Mouse (Mus musculus) right cerebral cortex, postnatal 36 days (tissue): ENCODE data around the gene Vars.
A peak's percentile ranks its signal among the peaks of the same experiment; 100 is the strongest.
"Not testable (repeated sequence)": the region's sequence is repeated elsewhere in the genome, so short reads cannot be mapped to it uniquely, and the experiment has no call there.

ENCODE experiments used
- DNase-seq, 2 experiments: peaks; one replicate each; pipeline ENCODE4 v3.0.0; 2022; ENCODE audit warnings: low spot score in 2 of 2, mixed read lengths in 1 of 2

The Vars gene

DNA sequence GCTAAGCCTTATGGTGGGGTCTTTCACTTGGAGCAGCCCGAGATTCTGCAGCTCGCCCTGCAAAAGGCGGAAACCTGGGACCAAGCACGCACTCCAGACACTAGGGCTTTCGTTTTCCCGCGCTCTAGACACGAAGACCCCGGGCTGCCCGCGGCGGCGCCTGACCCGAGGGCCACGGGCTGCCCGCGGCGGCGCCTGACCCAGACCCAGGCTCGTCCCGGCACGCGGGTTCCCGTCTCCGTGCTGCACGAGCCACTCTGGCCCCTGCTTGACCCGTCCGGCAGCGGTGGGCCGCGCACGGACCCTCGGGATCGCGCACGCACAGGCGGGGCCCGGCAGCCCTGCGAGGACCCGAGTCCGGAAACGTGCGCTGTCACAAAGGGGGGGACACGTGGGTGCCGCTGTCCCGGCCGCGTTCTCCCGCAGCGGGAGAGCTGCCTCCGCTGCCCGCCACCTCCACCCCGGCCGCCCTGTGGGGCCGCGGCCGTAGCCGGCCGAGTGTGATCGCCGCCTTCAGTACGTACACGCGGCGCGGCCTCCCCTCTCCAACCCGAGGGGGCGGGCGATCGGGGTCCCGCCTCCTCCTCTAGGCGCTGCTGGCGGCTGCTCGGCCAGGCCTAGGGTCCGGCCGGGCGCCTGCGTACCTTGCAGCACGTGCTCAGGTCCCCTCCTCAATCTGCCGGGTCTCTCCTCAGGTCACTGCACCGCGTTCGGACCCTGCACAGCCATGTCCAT, at the start of gene Vars:
Gene Vars, plus strand, starts transcription at position 271 of the 735 bp plus-strand sequence.
- DNase-seq, result peak; percentile 61 to 73

DNA sequence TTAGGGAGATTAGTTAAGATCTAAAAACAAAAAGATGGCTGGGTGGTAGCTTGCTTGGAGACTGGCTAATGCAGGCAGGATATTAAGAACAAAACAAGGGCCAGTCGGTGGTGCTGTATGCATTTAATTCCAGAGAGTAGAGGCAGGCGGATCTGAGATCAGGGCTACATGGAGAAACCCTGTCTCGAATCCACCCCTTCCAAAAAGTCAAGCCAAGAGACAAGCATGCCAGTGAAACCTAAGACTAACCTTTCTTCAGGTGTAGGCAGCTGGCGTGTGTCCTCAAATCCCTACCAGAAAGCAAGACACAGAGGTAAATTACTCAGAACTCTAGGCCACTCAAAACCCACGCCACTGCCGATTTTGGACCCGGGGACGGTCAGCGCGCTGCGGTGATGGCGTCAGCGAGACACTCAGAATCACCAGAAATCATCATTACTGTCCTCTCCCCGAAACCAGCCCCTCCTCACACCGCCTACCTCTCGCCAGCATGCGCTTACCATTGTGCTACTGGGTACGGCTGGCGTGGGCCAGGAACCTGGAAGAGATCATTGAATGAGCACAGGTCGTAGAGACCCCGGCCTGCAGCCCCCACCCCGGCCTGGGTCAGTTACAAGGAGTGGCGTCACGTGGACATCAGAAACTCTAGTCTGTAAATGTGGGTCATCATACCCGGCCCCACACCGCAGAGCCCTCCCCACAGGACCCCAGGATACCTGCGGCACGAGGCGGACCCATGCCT, 49.0 kb upstream of the Vars start:
- DNase-seq, result peak in 1 of 2 experiments; percentile 26

DNA sequence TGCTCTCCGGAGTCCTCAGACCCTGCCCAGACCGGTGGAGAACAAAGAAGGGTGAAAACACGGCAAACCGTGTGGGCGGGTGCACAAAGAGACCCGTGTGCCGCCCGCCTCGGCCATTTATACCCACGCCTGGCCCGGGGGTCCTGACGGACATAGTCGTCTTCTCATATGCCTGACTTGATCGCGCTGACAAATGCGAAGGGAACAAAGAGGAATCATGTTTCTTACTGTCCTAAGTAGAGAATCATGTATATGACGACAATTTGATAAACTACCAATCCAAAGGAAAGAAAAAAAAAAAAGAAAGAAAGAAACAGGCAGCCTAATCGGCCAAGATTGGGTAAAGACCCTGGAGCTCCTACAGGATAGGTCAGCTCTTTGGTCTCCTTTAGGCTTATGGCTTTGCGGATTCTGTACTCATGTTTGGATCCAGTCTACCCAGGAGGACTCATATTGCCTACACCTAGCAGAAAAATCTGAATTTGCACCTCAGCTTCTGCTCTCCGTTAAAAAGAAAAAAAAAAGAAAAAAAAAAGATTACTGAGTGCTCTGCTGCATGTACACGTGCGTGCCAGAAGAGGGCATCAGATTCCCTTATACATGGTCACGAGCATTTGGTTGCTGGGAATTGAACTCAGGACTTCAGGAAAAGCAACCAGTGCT, 48.3 kb upstream of the Vars start:
- peak; percentile 28 to 54 for DNase-seq

DNA sequence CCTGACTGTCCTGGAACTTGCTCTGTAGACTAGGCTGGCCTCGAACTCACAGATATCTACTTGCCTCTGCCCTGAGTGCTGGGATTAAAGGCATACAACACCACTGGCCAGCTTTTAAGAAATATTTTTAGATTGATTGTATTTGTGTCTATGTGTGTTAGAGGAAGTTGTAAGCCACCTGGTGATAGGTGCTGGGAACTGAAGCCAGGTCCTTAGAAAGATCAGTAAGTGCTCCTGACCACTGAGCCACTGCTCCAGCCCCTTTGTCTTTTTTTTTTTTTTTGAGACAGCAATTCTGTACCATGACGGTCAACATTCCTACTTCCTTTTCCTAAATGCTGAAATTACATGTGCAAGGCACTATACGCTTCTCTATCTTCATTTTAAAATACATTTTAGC, 47.5 kb upstream of the Vars start:
- DNase-seq, result no peak

DNA sequence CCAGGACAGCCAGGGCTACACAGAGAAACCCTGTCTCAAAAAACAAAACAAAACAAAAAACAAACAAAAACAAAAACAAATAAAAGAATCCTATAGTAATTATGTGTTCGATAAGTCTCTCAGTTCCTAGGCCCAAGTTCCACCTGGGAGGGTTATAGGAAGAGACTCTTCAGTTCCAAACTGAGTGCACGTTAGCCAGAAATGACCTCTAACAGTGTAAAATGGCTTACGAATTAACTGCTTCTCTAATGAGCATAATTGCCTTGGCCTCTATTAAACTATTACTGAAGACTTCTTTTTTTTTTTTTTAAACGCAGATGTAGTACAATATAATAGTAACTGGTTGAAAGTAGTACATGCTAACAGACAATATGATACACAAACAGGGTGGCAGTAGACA, 46.9 kb upstream of the Vars start:
- DNase-seq, result no peak

DNA sequence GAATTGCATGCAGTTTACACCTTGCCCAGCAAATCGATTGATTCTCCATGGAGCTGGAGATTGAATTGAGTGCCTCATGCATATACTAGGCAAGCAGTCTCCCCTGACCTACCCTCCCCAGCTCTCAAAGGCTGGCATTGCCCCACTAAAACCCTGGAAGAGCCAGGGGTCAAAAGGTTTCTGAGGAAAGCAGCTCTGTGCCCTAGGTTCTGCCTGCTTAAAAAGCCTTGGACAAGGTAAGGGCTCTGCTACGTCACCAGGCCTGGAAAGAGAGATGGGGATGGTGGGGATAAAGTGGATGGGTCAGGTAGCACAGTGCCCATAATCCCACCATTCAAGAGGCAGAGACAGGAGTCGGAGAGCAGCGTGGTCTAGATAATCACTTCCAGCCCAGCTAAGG, 46.0 kb upstream of the Vars start:
- DNase-seq, result no peak

DNA sequence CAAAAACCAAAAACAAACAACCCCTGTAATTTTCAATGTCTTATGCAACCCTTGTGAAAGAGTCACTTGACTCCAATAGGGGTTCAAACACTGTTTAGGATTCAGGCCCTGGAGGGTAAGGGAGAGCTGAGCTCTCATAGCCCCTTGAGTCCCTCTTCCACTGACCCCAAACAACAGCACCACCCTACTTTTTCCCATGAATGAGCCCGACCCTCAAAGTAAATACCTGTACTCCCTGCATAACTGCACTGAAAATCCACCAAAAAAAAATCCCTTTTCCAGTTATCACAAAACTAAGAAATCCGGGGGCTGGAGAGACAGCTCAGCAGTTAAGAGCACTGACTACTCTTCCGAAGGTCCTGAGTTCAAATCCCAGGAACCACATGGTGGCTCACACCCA, 44.9 kb upstream of the Vars start:
- no peak for DNase-seq

DNA sequence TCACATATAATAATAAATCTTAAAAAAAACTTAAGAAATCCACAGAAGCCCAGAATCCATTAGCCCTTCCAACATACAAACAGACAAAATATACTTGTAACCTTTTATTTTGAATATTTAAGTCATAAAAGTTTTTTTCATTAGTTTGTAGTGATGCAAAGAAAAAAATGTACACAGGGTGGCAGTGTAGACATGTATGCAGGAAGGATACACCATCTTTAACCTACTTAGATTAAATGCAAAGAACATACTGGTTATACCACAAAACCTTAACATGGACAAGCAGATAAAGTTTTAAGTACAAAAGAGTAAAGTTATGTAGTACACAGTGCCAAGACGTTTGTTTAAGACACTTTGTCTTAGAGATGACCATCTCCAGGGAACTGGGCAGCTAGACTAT, 44.4 kb upstream of the Vars start:
- DNase-seq, result no peak

DNA sequence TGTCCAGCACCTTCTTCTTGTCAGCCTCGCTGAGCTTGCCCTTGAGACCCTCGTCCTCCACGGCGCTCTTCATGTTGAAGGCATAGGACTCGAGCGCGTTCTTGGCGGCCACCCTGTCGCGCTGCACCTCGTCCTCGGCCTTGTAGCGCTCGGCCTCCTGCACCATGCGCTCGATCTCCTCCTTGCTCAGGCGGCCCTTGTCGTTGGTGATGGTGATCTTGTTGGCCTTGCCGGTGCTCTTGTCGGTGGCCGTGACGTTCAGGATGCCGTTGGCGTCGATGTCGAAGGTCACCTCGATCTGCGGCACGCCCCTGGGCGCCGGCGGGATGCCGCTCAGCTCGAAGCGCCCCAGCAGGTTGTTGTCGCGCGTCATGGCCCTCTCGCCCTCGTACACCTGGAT, 43.5 kb upstream of the Vars start:
- not testable (repeated sequence) for DNase-seq

DNA sequence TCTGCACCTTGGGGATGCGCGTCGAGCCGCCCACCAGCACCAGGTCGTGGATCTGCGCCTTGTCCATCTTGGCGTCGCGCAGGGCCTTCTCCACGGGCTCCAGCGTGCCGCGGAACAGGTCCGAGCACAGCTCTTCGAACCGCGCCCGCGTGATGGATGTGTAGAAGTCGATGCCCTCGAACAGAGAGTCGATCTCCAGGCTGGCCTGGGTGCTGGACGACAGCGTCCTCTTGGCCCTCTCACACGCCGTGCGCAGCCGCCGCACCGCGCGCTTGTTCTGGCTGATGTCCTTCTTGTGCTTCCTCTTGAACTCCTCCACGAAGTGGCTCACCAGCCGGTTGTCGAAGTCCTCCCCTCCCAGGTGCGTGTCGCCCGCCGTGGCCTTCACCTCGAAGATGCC, 42.8 kb upstream of the Vars start:
- not testable (repeated sequence) for DNase-seq

DNA sequence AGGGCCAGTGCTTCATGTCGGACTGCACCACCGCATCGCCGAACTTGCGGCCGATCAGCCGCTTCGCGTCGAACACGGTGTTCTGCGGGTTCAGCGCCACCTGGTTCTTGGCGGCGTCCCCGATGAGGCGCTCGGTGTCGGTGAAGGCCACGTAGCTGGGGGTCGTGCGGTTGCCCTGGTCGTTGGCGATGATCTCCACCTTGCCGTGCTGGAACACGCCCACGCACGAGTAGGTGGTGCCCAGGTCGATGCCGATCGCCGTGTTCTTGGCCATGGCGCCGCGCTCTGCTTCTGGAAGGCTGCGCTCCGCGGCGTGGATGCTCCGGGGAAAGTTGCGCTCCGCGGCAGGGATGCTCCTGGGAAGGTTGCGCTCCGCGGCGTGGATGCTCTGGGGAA, 42.1 kb upstream of the Vars start:
- not testable (repeated sequence) for DNase-seq

DNA sequence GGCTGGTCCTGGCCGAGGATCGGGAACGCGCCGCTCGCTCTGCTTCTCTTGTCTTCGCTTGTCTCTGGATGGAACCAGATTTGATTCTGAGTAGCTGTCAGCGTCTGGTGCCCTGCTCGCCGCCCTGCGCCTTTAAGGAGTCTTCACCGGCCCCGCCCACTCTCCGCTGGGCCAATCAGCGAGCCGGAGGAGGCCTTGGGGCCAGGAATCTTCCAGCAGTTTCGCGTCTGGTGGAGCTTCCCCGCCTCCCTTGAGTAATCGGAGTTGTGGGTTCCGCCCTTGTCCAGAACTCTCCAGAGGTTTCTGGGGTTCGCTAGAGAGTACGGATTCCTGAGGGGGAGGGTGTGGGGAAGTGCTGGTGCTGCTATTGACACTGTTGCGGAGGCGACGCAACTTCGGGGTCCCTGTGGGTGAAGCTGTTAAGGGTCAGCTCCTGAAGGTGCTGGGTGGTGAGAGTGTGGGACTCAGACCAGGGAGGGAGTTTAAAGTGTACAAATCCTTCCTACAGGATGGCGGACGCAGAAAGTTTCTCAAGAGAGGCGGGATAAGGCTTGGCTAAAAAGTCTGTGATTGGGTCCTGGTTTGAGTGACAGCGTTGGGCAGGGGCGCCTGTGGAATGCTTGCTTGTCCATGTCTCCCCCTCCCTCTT, 41.5 kb upstream of the Vars start, which contains the start of gene Hspa1b:
Gene Hspa1b, minus strand, starts transcription at position 109 of the 649 bp plus-strand sequence.
- DNase-seq, result peak; percentile 69 to 72

DNA sequence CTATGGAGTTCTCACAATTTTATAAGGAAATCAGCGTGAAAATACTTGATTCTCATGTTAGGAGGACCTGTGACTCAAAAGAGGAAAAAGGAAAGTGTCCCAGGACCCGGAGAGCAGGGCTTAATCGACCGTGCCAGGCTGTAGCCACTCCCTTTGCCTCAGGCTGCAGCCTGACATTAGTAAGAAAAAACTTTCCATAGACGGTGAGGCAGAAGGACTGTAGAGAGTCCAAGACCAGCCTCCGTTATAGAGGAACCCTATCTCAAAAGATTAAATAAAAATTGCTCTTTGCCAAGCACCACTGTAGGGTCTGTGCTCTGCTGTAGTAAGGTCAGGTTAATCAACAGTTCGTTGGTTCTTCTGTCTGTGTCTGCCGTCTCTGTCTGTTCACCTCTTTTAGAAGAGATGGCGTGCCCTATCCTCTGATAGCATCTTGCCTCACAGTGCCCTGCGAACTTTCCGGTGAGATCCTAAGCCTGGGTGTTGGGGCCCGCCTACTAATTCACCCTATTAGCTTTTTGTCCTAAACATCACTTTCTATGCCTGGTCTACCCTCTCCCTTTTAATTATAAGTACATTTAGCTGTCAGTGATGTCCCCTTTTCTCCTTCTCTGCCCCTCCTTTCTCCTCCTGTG, 40.8 kb upstream of the Vars start:
- no peak for DNase-seq

DNA sequence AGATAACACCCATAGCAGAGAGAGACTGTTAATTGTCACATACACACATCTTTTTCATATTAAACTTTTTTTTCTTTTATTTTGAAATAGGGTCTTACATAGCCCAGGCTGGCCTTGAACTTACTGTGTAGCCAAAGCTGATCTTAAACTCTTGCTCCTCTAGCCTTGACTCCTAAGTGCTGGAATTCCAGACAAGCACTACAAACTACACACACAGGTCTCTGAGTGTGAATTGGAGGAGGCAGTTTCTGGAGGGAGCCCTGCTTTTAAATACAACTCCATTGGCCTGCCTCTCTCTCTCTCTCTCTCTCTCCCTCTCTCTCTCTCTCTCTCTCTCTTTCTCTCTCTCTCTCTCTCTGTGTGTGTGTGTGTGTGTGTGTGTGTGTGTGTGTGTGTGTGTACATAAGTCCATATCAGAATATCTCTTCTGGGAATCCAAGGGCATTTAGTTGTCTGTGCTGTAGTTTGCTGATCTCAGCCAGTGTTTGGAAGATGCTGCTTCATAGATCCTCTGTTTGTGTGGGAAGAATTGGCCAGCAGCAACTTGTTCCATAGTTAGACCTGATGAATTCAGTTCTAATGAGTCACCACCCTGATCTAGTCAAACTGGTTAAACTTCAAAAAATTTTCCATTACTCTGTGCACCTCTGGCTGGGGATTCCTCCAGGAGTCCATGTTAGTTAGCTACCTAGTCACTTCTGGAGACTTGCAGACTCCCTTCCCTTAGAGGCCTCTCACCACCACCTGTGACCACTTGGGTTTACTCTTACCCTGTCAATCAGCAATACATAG, 39.9 kb upstream of the Vars start:
- no peak for DNase-seq

DNA sequence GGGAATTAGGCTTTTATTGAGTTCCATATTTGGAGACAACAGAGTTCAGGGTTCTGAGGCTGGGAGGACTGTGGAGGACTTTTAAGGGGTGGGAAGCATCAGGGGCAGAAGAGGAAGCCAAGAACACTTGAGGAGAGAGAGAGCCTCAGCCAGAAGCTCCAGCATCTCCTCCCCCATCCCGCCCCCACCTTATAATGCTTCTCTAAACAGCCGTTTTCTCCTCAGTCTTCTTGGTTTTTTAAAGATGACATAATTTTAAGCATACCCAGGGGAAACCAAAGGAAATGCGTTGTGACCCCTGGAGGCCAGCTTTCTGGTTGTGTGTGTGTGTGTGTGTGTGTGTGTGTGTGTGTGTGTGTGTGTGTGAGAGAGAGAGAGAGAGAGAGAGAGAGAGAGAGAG, 38.7 kb upstream of the Vars start:
- DNase-seq, result no peak

DNA sequence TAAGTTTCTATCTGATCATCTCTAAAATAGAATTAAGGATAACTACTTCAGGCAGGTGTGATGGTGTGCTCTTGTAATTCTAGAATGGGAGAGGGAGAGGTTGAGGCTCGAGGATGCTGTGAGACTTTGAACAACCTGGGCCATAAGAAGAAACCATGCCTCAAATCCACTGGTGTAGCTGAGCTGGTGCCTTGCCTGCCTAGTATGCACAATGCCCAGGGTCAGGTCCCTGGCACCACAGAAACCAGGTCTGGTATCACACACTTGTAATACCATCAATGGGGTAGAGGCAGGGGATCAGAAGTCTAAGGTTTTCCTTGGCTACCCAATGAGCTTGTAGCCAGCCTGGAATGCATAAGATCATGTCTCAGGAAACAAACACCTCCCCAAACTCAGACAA, 37.9 kb upstream of the Vars start:
- no peak for DNase-seq

DNA sequence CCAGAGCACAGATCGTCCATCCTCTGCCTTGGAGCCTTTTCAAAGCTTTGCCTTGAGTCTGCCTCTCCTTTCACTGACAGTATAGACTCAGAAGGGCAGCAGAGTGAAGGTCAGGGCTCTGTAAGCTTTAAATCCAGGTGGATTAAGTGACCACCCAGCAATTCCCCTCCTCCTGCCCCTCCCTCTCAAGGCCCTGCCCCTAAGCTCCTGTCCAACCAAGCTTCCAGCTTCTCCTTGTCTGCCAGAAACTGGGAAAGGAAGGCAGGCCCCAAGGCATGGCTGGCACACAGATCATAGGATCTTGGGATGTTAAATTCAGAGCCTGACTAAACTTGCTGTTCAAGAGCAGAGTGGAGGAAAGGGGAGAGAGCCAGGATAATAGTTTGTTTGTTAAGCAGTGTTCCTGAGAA, 36.1 kb upstream of the Vars start:
- DNase-seq, result no peak

DNA sequence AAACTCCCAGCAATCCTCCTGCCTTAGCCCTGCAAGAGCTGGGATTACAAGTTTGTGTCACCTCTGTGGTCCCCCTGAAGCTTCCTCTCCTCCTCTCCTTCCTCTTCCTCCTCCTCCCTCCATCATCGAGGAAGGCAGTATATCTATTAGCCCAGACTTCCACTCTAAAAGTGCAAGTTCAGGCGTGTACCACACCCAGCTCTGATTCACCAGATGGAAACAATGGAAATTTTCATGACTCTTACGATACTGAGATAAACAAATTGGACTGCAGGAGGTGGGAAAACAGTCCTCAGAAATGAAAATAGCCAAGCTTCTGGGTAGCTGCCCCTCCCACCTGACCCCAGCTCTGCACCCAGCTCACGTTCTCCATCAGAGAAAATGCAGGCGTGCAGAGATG, 35.2 kb upstream of the Vars start:
- DNase-seq, result no peak

DNA sequence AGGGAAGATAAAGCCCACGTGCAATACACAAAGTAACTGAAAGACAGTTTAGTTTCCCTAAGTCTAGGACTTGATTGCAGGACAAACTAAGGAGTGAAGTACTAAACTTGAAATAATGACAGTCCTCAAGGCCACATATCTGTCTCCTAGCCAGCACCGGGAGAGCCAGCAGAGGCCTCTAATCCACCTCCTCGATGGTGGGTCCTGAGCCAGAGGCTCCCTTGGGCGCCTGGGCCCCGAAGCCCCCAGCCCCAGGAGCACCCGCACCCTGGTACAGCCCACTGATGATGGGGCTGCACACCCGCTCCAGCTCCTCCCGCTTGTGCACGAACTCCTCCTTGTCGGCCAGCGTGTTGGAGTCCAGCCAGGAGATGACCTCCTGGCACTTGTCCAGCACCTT, 31.0 kb upstream of the Vars start, which contains the start of gene Gm20481:
Gene Gm20481, plus strand, starts transcription at position 91 of the 400 bp plus-strand sequence.
- not testable (repeated sequence) for DNase-seq

DNA sequence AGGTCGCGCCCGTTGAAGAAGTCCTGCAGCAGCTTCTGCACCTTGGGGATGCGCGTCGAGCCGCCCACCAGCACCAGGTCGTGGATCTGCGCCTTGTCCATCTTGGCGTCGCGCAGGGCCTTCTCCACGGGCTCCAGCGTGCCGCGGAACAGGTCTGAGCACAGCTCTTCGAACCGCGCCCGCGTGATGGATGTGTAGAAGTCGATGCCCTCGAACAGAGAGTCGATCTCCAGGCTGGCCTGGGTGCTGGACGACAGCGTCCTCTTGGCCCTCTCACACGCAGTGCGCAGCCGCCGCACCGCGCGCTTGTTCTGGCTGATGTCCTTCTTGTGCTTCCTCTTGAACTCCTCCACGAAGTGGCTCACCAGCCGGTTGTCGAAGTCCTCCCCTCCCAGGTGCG, 29.9 kb upstream of the Vars start:
- not testable (repeated sequence) for DNase-seq

DNA sequence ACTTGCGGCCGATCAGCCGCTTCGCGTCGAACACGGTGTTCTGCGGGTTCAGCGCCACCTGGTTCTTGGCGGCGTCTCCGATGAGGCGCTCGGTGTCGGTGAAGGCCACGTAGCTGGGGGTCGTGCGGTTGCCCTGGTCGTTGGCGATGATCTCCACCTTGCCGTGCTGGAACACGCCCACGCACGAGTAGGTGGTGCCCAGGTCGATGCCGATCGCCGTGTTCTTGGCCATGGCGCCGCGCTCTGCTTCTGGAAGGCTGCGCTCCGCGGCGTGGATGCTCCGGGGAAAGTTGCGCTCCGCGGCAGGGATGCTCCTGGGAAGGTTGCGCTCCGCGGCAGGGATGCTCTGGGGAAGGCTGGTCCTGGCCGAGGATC, 29.1 kb upstream of the Vars start:
- not testable (repeated sequence) for DNase-seq
